Mouse (Mus musculus) heart, embryonic 13.5 days (tissue): ENCODE measurements at regions not wholly inside any gene's neighbourhood (a gene's known extent, or its start where the extent isn't known, plus 50 kb on each side); places are given as distances from the start of the nearest gene placed in this dataset.

Experiments used
- ATAC-seq: fragments of 200-750 bp; cut with Nextera tagmentation; 2 replicates; pipeline ENCODE4 v1.8.0; 2017; ENCODE audit warnings: moderate TSS enrichment; ENCODE audit not compliant: insufficient number of reproducible peaks, low FRiP score, low TSS enrichment; ENCODE audit errors: extremely low read depth
- H3K27ac ChIP-seq: fragments of 300-500 bp; sonication (generic); replicated peaks from 2 replicates; pipeline ENCODE4 v1.5.1; 2015; ENCODE audit warnings: moderate library complexity, mild to moderate bottlenecking, inconsistent platforms
- H3K27me3 ChIP-seq: fragments of 300-500 bp; sonication (generic); replicated peaks from 2 replicates; pipeline ENCODE4 v1.6.1; 2015; ENCODE audit warnings: mild to moderate bottlenecking, inconsistent platforms
- H3K36me3 ChIP-seq: fragments of 300-500 bp; sonication (generic); 2 replicates; pipeline ENCODE4 v1.6.1; 2015; ENCODE audit warnings: mild to moderate bottlenecking, inconsistent platforms
- H3K4me1 ChIP-seq: fragments of 300-500 bp; sonication (generic); 2 replicates; pipeline ENCODE4 v1.6.1; 2015; ENCODE audit warnings: inconsistent platforms
- H3K4me2 ChIP-seq: fragments of 300-500 bp; sonication (generic); 2 replicates; pipeline ENCODE4 v1.6.1; 2015; ENCODE audit warnings: inconsistent platforms, mild to moderate bottlenecking, moderate library complexity
- H3K4me3 ChIP-seq: fragments of 300-500 bp; sonication (generic); 2 replicates; pipeline ENCODE4 v1.5.1; 2015; ENCODE audit warnings: moderate library complexity, mild to moderate bottlenecking, inconsistent platforms
- H3K9ac ChIP-seq: fragments of 300-500 bp; sonication (generic); 2 replicates; pipeline ENCODE4 v1.6.1; 2015; ENCODE audit warnings: inconsistent platforms, mild to moderate bottlenecking, moderate library complexity
- H3K9me3 ChIP-seq: fragments of 300-500 bp; sonication (generic); 2 replicates; pipeline ENCODE4 v1.6.1; 2016; ENCODE audit warnings: inconsistent platforms
- WGBS: fragments of 180-500 bp; shearing (Covaris S2); methylation state at CpG from one replicate; pipeline ENCODE4 v1.1.7; 2015; ENCODE audit warnings: mixed read lengths; 5-methylcytosine and 5-hydroxymethylcytosine counted together

DNA sequence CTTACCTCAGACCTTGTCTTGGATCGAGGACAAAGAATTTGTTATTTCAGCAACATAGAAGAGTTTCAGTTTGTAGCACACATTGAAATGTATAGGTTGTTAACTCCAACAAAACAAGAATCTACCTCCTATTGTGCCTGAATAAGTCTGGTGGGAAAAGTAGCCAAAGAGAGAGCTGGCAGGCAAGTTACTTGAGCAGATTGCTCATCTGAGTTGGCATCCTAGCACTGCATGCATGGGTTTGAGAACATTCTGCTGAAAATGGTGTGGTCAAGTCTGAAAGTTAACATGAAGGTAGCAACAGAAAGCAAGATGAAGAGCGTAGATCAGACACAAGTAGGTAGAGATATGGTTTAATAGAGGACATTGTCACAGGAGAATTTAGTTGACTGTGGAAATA, 587.5 kb downstream of the Bcl11a start:
- Histone ChIP-seq H3K27ac (no peak overlapping the region), H3K4me2 (no peak overlapping the region), H3K9me3 (no peaks in the 10 kb centered on the region), H3K36me3 (no peaks in the 10 kb centered on the region), H3K9ac (no peak overlapping the region), H3K27me3 (no peaks in the 10 kb centered on the region), H3K4me3 (no peak overlapping the region), H3K4me1 (no peaks in the 10 kb centered on the region)
- no peak for ATAC-seq
- 84% methylated on average over 2 of the region's 2 CpGs for WGBS

DNA sequence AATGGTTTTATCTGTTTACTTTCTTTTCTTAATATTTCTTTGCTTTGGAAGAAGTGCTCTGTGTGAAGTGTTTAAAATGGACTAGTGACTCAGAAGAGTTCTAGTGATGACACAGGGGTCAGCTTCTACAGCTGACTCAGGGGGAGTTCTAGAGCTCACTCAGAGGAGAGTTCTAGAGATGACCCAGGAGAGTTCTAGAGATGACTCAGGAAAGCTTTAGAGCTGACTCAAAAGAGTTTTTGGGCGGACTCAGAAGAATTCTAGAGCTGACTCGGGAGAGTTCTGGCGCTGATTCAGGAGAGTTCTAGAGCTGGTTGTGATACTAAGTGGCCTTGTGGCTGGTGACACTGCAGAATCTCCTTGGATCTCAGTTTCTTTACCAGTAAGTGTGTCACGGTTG, 593.8 kb downstream of the Bcl11a start:
- 79% methylated on average over 4 of the region's 4 CpGs for WGBS
- H3K27ac ChIP-seq: no peak overlapping the region
- H3K9me3 ChIP-seq: no peaks in the 10 kb centered on the region
- H3K4me3 ChIP-seq: no peak overlapping the region
- no peaks in the 10 kb centered on the region for H3K36me3 ChIP-seq
- no peaks in the 10 kb centered on the region for H3K27me3 ChIP-seq
- ATAC-seq: no peak
- no peak overlapping the region for H3K4me2 ChIP-seq
- peaks cover 13% of the 10 kb centered on the region for H3K4me1 ChIP-seq
- H3K9ac ChIP-seq: no peak overlapping the region

DNA sequence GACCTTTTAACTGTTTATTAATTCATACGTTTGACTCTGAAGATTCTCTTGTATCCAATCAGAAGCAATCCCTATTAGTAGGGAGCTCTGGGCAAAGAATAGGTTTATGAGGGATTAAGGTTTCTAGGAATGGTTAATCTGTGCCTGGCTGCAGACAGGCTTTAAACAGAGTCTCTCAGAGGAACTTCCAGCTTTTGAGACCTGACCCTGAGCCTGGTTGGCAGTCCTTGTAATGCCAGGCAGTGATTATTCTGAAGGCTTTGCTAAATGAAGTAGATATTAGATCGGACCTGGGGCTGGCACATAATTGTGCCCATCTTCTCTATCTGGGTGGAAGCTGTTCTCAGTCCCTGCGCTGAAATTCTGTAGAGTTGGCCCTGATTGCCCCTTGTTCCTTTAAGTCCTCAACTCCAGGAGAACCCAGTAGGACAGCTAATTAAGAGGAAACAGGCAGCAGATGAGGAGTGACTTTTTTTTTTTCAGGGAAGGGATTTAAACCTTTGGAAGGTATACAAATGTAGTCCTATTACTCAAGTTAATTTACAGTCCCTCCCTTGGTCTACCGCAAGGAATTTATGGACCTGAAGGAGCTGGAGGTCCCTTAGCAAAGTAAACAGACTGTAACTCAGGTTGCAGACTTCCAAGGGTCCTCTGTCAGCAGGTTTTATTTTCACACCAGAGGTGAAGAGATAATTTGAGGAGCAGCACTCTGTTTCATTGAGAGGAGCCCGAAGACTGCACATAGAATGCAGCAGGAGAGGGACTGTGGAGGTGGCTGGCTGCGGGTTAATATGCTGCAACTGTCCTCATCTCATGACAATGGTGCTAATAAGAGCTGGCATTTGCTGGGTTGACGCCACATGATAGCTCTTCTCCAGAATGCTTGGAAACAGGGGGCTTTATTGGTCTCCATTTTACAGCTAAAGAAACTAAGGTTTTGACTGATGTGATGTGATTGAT, 595.7 kb downstream of the Bcl11a start:
- H3K4me2 ChIP-seq: no peak overlapping the region

DNA sequence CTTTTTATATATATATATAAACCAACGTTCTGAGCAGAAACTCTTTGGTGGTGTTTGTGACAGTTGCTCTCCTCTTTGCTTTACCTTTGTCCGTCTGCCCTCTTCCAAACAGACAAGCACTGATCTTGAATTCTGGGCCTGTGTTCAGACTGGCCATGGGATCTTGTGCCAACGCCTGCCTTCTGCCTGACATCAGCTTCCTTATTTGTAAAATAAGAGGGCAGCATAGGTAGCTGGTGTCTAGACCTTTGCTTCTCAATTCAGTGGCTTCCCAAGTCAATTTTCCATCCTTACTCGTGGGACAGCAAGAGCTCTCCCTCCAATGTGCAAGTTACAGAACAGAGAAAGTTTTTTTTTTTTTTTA, 596.3 kb downstream of the Bcl11a start:
- Histone ChIP-seq H3K27me3 (no peaks in the 10 kb centered on the region), H3K27ac (no peak overlapping the region), H3K36me3 (no peaks in the 10 kb centered on the region), H3K4me3 (no peak overlapping the region), H3K4me2 (no peak overlapping the region), H3K9ac (no peak overlapping the region), H3K9me3 (no peaks in the 10 kb centered on the region), H3K4me1 (peaks cover 13% of the 10 kb centered on the region)
- 45% methylated on average over 4 of the region's 4 CpGs for WGBS
- ATAC-seq: no peak

More for the DNA sequence above, 595.7 kb downstream of the Bcl11a start:
- Histone ChIP-seq H3K27me3 (no peaks in the 10 kb centered on the region), H3K9ac (no peak overlapping the region), H3K4me1 (peaks cover 13% of the 10 kb centered on the region), H3K27ac (no peak overlapping the region), H3K36me3 (no peaks in the 10 kb centered on the region), H3K4me3 (no peak overlapping the region), H3K9me3 (no peaks in the 10 kb centered on the region)
- no peak for ATAC-seq
- 60% methylated on average over 7 of the region's 7 CpGs for WGBS

DNA sequence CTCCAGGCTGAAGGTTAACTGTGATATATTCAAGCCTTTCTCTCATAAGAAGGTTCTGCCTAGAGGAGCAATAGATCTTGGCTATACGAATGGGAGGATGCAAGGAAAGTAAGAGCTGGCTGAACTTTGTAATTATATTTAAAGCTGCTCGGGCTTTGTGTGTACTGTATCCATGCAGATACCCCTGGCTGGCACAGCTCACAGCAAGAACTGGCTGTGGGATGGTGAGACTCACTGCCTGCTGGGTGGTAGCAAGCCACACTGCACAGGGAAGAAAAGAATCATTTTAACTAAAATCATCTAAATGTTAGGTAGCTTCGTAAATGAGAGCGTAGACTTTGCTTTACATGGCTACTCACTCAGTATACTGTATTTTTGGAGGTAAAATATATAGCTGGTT, 599.2 kb downstream of the Bcl11a start:
- H3K4me2 ChIP-seq: no peak overlapping the region
- WGBS: 79% methylated on average over 4 of the region's 4 CpGs
- H3K4me1 ChIP-seq: peaks cover 13% of the 10 kb centered on the region
- no peaks in the 10 kb centered on the region for H3K36me3 ChIP-seq
- H3K9ac ChIP-seq: no peak overlapping the region
- H3K9me3 ChIP-seq: no peaks in the 10 kb centered on the region
- no peaks in the 10 kb centered on the region for H3K27me3 ChIP-seq
- no peak overlapping the region for H3K4me3 ChIP-seq
- no peak for ATAC-seq
- H3K27ac ChIP-seq: no peak overlapping the region

DNA sequence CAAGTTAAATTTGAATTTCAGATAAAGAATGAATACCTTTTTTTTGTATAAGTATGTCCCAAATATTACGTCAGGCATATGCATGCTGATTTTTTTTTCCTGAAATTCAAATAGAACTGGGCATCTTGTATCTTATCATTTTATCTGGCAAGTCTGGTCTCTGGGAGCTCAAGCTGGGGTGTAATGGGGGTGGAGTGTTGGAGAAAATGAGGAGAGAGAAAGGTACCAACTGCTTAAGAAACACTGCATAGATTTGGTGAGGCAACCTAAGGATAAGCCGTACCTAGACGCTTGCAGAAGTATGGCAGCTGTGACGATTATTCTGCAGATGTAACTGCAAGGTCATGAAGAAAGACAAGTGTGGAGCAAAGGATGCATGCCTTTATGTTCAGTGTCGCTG, 601.7 kb downstream of the Bcl11a start:
- 76% methylated on average over 5 of the region's 5 CpGs for WGBS
- Histone ChIP-seq H3K4me2 (no peak overlapping the region), H3K9me3 (no peaks in the 10 kb centered on the region), H3K4me3 (no peak overlapping the region), H3K27ac (no peak overlapping the region), H3K9ac (no peak overlapping the region), H3K27me3 (no peaks in the 10 kb centered on the region), H3K36me3 (no peaks in the 10 kb centered on the region), H3K4me1 (peaks cover 3% of the 10 kb centered on the region)
- no peak for ATAC-seq

DNA sequence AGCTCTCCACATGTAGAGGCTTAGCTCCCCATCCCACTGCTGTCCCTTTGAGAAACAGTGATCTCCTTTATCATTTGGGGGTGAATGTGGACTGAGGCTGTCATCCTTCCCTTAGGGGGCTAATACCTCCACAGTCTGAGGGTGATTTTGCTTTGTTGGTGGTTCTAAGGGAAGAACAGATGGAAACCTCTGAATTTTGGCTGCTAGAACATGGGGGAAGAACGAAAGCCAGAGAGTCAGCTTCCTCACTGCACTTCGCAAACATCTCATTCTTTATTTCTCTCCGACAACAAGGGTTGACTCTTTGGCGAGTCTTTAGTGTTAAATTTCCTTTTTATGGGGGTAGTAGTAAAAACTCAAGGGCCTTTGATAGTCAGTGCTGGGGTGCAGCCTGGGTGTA, 604.6 kb downstream of the Bcl11a start:
- 74% methylated on average over 4 of the region's 4 CpGs for WGBS

DNA sequence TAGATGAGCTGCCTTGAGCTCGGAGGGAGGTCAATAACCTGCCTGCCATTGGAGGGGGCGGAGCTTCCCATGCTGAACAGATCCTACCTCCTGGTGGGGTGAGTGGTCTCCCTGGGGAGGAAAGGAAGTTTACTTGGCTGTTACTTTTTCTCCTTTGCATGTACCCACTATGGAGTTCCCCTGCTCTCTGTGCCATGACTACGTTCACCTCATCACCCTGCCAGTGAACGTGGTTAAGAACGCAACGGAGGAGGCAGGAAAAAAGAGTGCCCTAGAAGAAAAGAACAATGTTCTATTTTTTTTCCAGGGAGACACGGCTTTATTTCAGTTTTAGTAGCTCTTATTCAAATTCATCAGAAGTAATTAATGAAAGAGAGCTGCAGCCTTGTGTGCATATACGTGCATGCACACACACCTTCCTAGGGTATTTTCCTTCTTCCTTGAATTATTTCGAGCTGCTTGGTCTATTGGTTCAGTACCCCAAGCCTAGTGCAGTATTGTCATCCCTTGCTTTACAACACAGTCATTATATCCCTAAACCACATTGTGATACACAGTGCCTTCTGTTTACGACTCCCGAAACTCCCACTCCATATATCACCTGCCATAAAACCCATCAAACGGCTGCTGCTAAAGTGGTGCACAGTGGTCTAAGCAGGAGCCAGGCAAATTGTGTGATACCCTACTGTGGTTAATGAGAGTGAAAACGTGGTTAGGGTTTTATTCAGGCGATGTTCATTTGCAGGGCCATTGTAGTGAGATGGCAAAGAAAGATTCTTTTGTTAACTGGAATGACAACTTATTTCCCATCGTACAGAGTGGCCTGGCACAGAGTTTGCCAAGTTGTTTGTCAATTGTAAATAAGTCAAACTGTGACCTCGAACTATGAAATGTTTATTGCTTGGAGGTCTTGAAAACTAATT, 608.0 kb downstream of the Bcl11a start:
- no peaks in the 10 kb centered on the region for H3K9me3 ChIP-seq

More for the DNA sequence above, 604.6 kb downstream of the Bcl11a start:
- no peak for ATAC-seq
- no peak overlapping the region for H3K4me3 ChIP-seq
- H3K27me3 ChIP-seq: no peaks in the 10 kb centered on the region
- no peak overlapping the region for H3K9ac ChIP-seq
- H3K9me3 ChIP-seq: no peaks in the 10 kb centered on the region
- no peak overlapping the region for H3K27ac ChIP-seq
- H3K4me2 ChIP-seq: no peak overlapping the region
- H3K4me1 ChIP-seq: no peaks in the 10 kb centered on the region
- H3K36me3 ChIP-seq: no peaks in the 10 kb centered on the region

DNA sequence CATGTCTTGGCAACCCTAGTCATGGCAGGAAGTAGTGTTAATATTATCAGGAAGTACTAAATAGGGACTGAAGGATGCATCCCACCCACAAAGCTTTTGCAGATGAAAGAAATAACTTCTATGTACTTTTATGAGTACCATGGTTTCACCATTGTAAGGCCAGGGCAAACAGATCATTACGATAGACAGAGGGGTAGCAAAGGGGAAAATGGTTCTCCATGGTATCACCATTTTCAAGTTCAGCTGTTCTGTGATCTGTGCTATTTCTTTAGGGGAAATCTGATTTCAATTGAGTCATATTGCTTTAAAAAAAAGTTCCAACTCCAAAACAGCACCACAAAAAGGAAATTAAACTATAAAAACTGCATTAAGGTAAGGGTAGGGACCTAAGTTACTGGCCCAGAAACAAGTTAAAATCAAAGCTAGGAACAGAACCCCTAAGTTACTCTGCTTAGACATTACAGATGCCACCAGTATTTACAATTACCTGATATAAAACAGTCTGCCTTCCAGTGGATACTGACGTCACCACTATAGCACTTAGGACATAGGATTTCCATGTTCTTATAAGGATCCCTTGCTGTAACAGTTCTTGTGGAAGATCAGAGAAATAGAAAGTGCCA, 610.4 kb downstream of the Bcl11a start:
- no peaks in the 10 kb centered on the region for H3K36me3 ChIP-seq
- no peaks in the 10 kb centered on the region for H3K4me1 ChIP-seq
- H3K27me3 ChIP-seq: no peaks in the 10 kb centered on the region
- WGBS: 78% methylated on average over 2 of the region's 2 CpGs
- no peak for ATAC-seq
- H3K9me3 ChIP-seq: no peaks in the 10 kb centered on the region
- H3K27ac ChIP-seq: no peak overlapping the region
- no peak overlapping the region for H3K4me2 ChIP-seq
- no peak overlapping the region for H3K9ac ChIP-seq
- no peak overlapping the region for H3K4me3 ChIP-seq

More for the DNA sequence above, 608.0 kb downstream of the Bcl11a start:
- Histone ChIP-seq H3K27ac (no peak overlapping the region), H3K36me3 (no peaks in the 10 kb centered on the region), H3K4me1 (no peaks in the 10 kb centered on the region), H3K9ac (no peak overlapping the region), H3K4me2 (no peak overlapping the region), H3K4me3 (no peak overlapping the region), H3K27me3 (no peaks in the 10 kb centered on the region)
- 76% methylated on average over 16 of the region's 16 CpGs for WGBS
- ATAC-seq: no peak

DNA sequence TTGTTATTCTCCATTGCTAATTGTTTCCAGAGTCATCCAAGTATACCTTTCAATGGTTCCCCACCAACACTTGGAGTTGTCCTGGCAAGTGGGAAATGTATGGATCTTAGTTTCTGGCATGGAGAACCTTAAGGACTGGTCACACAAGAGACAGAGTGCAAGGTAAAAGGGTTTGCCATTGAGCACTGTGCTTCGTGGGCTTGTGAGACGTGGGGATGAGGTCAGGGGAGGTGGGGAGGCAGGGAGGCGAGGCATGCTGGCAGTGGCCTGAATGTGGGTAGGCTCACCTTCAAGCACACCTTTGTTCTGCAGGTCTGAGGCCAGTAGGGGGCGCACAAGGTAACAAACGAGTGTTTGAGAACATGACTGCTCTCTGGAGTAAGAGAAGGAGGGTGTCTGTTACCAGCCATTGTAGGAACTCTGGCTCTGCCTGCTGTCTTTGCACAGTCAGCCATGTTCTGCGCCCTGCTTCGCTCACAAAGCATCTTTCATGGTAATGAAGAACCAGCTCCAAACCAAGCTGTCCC, 612.0 kb downstream of the Bcl11a start:
- ATAC-seq: no peak
- Histone ChIP-seq H3K27me3 (no peaks in the 10 kb centered on the region), H3K9ac (no peak overlapping the region), H3K9me3 (no peaks in the 10 kb centered on the region), H3K27ac (no peak overlapping the region), H3K4me1 (no peaks in the 10 kb centered on the region), H3K4me2 (no peak overlapping the region), H3K36me3 (no peaks in the 10 kb centered on the region), H3K4me3 (no peak overlapping the region)
- WGBS: 43% methylated on average over 7 of the region's 7 CpGs

DNA sequence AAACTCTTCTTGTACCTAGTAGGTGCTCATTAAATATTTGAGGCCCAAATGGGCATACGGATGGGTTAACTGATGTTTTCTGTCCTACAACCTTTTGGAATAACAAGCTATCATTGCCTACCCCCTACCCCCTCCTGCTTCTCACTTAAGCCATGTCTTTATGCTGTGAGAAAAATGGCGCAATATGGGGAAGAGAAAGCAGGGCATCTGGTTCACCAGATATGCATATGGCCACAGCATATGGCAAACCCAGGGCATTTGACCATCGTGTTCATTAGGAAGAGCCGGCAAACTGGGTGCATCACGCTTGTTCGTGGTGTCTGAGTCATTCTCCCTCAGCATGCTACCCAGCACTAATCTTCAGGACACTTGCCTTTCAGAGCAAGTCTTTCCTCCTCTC, 616.1 kb downstream of the Bcl11a start:
- H3K9ac ChIP-seq: no peak overlapping the region
- H3K4me2 ChIP-seq: no peak overlapping the region
- H3K27ac ChIP-seq: no peak overlapping the region
- no peaks in the 10 kb centered on the region for H3K27me3 ChIP-seq
- no peaks in the 10 kb centered on the region for H3K4me1 ChIP-seq
- no peak for ATAC-seq
- H3K9me3 ChIP-seq: no peaks in the 10 kb centered on the region
- WGBS: 78% methylated on average over 6 of the region's 6 CpGs
- H3K36me3 ChIP-seq: no peaks in the 10 kb centered on the region
- H3K4me3 ChIP-seq: no peak overlapping the region
